Mouse (Mus musculus) urinary bladder, postnatal 25 days (tissue): ENCODE results near the gene Iqgap1.

Experiments used
- DNase-seq: peaks from one replicate; pipeline ENCODE4 v3.0.0; 2022; ENCODE audit warnings: low spot score

Gene Iqgap1

DNA sequence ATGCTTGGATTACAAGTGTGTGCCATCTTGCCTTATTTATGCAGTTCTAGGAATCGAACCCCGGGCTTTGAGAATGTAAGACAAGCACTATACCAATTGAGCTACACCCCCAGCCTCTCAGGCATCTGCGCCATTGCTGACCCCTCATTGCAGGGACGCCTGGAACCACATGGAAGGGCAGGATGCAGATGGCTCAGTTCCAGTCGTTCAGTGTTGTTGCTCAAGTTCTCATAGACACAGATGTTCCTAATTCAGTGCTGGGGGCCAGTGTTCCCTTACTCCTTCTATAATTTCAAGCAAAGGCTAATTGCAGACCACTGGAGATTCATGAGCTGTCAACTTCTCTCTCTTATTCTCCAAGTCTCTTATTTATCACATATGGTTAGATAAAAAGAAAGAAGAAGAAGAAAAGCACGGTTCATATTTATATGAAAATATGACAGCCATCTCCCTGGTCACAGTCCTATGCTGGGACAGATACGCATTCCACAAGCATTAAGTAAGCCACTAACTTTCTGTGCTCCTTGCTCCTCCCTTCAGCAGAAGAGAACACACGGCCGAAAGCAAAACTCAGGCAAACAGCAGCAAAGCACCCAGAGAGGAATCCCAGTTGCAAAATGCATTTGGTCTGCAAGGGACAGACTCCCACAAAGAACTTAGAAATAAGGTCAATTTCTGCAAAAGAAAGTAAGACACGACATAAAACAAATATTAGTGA, 159.4 kb downstream of the Iqgap1 start:
- no peak for DNase-seq
